Mouse (Mus musculus) erythroblast, adult 5-6 weeks (primary cell): Measurements from ENCODE around the gene Scnn1b. TPM values are rescaled to one million over a fixed set of nuclear protein-coding genes. Genes with fewer than 3 reads are reported as not detected.

Experiments
- ATAC-seq: replicated peaks from 2 replicates; pipeline ENCODE4 v1.8.0; 2016; ENCODE audit warnings: moderate number of reproducible peaks, mild to moderate bottlenecking, moderate TSS enrichment, inconsistent platforms; ENCODE audit not compliant: poor library complexity, low FRiP score, severe bottlenecking
- total RNA-seq, 2 experiments: library from RNA; stranded (forward) in 1 of 2; stranded (reverse) in 1 of 2; fragments of 150-400 nt in 1 of 2; fragments of 200-764, 138-1000 nt in 1 of 2; gene quantifications; 2 replicates each; pipeline versions ENCODE4 v1.2.3 to v1.2.4; 2015 to 2017; ENCODE audit warnings: low replicate concordance in 2 of 2

The Scnn1b gene
- total RNA-seq, 2 experiments from 2014 or later, result not detected

- ATAC-seq, result no peak
Observed at GRCm38 (mm10) chr7:121955802-121956201, 91.0 kb downstream of the Scnn1b start.

GRCm38 (mm10) chr7:121961913-121962570, 97.2 kb downstream of the Scnn1b start:
- 0 out of 2 replicates have a peak, but pooled peaks have one; percentile 27 for ATAC-seq

- ATAC-seq, result no peak
Observed at GRCm38 (mm10) chr7:121962571-121962959, 97.7 kb downstream of the Scnn1b start.

- ATAC-seq, result no peak
Observed at GRCm38 (mm10) chr7:121963883-121964398, 99.1 kb downstream of the Scnn1b start.

GRCm38 (mm10) chr7:121966169-121966568, 101.3 kb downstream of the Scnn1b start:
- no peak for ATAC-seq

Other genes starting within 250 kb of the Scnn1b start
- gene Usp31, start 157.8 kb upstream of the Scnn1b start, total RNA-seq (2015; ENCODE audit: low replicate concordance), result 0.42 and 7.5 TPM in 2 replicates
- 2.2 and 2.9 TPM in 2 replicates for gene Usp31, start 157.8 kb upstream of the Scnn1b start, total RNA-seq (2017; ENCODE audit: low replicate concordance)
- not detected in 2 replicates for gene Scnn1g, start 130.6 kb upstream of the Scnn1b start, total RNA-seq (2015; ENCODE audit: low replicate concordance)
- not detected in 2 replicates for gene Scnn1g, start 130.6 kb upstream of the Scnn1b start, total RNA-seq (2017; ENCODE audit: low replicate concordance)
- gene Cog7, start 116.7 kb downstream of the Scnn1b start, total RNA-seq (2015; ENCODE audit: low replicate concordance), result 0.19 and 4.4 TPM in 2 replicates
- 2.5 and 4.2 TPM in 2 replicates for gene Cog7, start 116.7 kb downstream of the Scnn1b start, total RNA-seq (2017; ENCODE audit: low replicate concordance)
- gene Gga2, start 156.2 kb downstream of the Scnn1b start, total RNA-seq (2015; ENCODE audit: low replicate concordance), result 3.6 and 5.4 TPM in 2 replicates
- gene Gga2, start 156.2 kb downstream of the Scnn1b start, total RNA-seq (2017; ENCODE audit: low replicate concordance), result 3.2 and 5.2 TPM in 2 replicates
- gene Ubfd1, start 202.1 kb downstream of the Scnn1b start, total RNA-seq (2015; ENCODE audit: low replicate concordance), result 6.7 and 9.8 TPM in 2 replicates
- 5.5 and 7.7 TPM in 2 replicates for gene Ubfd1, start 202.1 kb downstream of the Scnn1b start, total RNA-seq (2017; ENCODE audit: low replicate concordance)
- gene Ears2, start 202.2 kb downstream of the Scnn1b start, total RNA-seq (2015; ENCODE audit: low replicate concordance), result 0.42 TPM in 1 of 2 replicates, not detected in the other
- gene Ears2, start 202.2 kb downstream of the Scnn1b start, total RNA-seq (2017; ENCODE audit: low replicate concordance), result 0.43 and 0.56 TPM in 2 replicates
- 69.2 and 72.3 TPM in 2 replicates for gene Ndufab1, start 236.8 kb downstream of the Scnn1b start, total RNA-seq (2015; ENCODE audit: low replicate concordance)
- gene Ndufab1, start 236.8 kb downstream of the Scnn1b start, total RNA-seq (2017; ENCODE audit: low replicate concordance), result 16.9 and 27.0 TPM in 2 replicates